Mouse (Mus musculus) neutrophil, adult 5-6 weeks (primary cell): ENCODE data around the gene Cep57l1. TPM values are rescaled to one million over a fixed set of nuclear protein-coding genes. Genes with fewer than 3 reads are reported as not detected.
A peak's percentile ranks its signal among the peaks of the same experiment; 100 is the strongest.
"Not testable (repeated sequence)": the region's sequence is repeated elsewhere in the genome, so short reads cannot be mapped to it uniquely, and the experiment has no call there.

Source experiments
- ATAC-seq: fragments of 151-379, 151-347 bp; 2 replicates; pipeline ENCODE4 v1.8.0; 2017; ENCODE audit warnings: mild to moderate bottlenecking, moderate TSS enrichment; ENCODE audit not compliant: insufficient number of reproducible peaks, poor library complexity, low FRiP score, severe bottlenecking; ENCODE audit errors: extremely low read depth
- total RNA-seq: library from RNA; stranded (forward); fragments of 200-1000 nt; gene quantifications from 2 replicates; pipeline ENCODE4 v1.2.3, GENCODE M21; 2017

Gene Cep57l1
- 10.7 and 13.8 TPM in 2 replicates for total RNA-seq

DNA sequence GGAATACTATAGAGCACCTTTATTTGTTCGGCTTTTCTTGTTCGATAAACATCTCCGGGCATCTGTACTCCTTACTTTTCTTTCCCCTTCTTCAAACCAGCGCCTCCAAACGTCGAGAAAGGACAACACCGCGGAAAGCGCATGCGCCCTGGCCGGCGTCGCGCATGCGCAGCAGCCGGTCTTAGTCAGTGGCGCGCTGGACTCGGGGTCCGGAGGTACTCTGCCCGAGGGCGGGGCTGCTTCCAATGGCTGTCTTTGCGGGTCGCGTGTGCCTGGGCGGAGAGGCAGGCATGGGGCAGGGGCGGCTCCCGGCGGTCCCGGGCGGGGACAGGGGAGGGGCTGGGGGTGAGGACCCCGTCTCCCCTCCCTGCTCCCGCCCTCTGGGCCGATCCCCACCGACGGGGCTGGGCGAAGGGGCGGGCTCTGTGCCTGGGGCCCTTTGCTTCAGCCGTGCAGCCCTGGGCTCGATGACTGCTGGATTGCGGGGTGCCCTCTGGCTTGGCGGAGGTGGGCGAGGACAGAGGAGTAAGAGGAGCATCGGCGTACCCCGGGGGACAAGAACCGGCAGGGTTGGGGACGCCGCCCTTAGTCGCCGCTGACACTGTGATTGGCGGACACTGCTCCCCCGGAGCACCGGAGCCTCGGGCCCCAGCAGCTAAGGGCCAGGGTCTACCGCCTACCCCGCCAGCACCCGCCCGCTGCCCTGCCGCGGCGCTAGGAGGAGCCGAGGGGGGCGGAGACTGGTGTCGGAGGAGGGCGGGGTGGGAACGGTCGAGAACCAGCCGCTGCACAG is at the start of gene Cep57l1, which contains the start of gene Sesn1:
Cep57l1 (minus strand) TSS at position 101 of the 793 bp plus-strand sequence.
Sesn1 (plus strand) TSS at position 165 of the 793 bp plus-strand sequence.
- peak; percentile 65 for ATAC-seq

DNA sequence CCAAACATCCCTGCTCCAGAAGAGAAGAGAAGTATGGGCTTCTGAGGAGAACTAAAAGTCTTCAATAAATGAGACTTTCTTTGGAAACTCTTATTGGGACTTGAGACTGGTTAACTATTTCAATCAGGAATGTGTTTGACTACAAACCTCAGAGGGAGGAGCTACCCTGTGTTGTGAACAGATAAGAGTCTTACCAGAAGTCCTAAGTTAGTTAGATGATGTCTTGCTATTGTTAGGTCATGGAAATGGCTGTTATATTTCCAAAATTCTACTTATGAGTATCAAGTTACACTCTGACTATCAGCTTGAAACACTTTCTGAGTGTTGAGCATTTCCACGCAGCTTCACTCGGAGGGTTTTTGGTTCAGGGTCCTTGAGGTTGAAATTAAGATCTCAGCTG is 39.0 kb upstream of the Cep57l1 start:
- ATAC-seq = no peak

DNA sequence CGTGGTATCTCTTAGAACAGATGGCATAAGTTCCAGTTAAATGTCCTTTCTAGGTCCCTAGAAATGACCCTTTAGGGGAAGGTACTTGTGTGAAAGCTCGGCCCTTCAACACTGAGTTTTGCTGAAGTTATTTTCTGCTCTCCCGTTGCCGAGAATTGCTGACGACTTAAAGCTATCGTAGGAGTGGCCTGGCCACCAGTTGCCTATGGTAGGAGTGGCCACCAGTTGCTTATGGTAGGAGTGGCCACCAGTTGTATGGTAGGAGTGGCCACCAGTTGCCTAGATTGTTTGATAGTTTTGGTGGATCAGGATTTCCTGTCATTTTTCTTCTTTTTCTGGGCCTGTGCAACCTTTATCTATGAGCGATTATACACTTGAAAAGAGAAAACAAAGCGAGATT is 38.1 kb upstream of the Cep57l1 start:
- ATAC-seq = no peak

DNA sequence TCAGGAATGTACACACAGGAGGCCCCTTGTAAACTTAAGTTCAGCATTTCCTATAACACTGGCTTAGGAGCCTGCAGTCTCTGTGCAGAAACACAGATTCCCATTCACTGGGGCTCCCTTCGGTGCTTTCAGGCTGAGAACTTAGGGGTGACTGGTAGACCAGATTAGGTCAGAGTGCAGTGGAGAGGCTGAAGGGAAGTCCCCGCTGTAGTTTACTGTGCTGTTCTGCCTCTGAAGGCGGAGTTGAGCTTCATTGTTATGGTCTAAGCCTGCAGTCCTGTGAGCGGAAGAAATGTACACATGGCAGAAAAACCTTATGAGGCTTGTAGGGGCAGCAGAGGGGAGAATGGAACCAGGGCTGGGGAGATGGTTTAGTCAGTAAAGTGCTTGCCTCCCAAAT is 29.2 kb upstream of the Cep57l1 start:
- ATAC-seq = no peak

DNA sequence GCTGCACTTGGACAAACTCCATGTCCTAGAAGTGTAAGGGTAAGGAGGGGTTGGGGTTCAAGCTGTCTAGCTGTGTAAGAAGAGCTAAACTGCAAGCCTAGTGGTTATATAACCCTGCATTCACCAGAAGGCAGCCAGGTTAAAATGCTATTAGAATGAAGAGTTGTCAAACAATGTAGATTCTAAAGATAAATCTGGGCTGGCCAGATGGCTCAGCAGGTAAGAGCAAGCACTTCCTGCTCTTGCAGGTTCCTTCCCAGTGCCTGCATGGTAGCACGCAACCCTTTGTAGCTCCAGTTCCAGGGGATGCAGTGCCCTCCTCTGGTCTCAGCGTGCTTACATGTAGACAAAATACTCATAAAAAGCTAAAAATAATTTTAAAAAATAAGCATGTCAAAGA is 24.5 kb upstream of the Cep57l1 start:
- ATAC-seq = no peak

DNA sequence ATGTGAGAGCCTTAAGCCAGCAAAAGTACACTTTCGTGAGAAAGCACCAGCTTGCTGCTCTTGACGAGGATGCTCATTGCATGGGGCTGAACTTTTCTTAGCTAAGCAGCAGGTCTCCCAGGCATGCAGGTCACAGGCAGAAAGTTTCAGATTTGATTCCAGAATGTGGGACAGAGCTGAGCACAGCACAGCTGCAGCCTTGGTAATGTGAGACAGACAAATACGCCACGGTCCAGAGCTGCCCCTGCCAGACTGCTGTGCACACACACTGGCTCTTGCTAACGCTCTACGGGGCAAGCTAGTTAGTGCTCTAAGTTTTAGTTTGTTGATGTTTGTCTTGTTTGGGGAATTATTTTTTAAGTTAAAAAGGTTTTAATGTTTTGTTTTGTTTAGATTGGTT is 22.5 kb upstream of the Cep57l1 start:
- no peak for ATAC-seq

DNA sequence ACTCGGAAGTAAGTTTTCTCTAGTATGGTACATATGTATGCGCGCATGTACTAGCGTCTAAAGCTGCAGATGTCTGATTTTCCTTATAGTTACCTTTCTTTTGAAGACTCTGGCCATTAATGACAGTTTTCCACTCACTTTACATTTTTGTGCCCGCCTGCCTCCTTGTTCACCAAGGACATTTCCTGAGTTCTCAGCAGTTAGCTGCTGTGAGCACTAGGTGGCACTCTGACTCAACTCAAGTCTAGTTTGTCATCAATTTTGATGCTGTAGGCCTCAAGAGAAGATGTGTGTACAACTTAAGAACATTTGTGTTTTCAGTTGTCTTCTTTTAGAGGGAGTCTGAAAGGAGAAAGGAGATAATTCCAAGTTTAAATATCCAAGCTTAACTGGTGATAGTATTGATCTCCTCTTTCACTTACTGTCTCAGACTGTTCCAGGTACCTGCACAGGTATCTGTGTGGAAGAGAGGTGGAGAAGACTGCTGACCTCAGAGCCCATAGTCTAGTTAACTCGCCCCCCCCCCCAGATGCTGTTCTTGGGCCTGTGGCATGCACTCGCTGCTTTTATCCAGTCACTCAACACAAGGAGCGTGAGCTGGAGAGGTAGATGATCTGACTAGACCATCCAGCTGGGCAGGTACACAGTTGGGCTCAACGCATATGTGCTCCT is 21.3 kb upstream of the Cep57l1 start:
- peak; percentile 74 for ATAC-seq

DNA sequence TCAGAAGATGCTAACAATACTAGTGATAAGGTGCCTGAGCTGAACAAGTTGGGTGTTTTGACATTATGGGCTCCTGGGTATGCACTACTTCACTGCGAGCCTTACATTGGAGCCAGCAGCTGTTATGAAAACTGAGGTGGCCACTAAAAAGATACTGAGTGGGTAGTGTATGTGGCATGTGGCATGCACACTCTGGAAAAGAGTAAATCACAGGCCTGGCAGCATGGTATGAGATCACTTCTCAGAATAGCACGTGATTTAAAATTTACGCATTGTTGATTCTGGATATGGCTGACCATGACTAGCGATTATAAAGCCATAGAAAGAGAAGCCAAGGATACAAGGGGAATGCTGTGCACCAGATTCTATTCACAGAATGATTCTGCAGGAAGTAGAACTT is 20.8 kb upstream of the Cep57l1 start:
- no peak for ATAC-seq

DNA sequence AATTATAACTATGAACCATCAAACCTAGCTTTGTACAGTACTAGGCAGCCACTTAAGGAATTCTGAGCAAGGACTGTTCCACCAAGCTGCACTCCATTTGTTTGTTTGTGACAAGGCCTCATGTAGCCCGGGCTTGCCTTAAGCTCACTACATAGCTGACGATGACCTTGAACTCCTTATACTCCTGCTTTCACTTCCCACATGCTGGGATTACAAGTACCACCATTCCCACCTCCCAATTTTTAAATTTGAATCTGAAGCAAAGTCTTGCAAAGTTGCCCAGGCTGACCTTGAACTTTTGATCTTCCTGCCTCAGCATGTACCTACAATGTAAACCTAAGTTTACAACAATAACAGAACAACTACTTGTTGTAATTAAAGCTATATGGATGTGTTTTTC is 20.3 kb upstream of the Cep57l1 start:
- ATAC-seq = no peak

DNA sequence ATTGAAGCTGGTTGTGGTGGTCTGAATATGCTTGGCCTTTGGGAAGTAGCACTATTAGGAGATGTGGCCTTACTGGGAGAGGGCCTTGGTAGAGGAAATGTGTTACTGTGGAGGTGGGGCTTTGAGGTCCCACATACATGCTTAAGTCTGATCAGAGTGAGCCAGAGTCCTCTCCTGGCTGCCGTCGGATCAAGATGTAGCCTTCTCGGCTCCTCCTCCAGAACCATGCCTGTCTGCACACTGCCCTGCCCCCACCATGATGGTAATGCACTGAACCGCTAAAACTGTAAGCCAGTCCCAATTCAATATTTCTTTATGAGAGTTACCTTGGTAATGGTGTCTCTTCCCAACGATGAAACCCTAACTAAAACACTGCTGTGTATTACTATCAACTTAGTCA is 19.5 kb upstream of the Cep57l1 start:
- ATAC-seq = no peak

DNA sequence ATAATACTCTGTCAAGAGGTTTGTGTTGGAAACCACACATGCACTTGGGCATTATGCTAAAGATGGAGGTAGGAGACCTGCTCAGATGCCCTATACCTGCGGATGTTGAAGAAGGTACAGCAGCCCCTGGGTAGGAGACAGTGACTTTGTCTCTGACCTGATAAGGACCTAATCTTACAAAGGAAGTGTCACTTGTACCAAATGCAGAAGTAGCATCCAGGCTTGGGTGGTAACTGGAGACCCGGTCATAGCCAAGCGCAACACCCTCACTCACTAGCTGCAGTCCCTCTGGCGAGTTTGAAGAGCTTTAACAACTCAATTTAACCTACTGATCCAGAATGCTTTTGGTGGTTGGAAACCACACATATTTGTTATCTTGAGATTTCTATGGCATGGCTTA is 18.1 kb upstream of the Cep57l1 start:
- ATAC-seq = no peak

DNA sequence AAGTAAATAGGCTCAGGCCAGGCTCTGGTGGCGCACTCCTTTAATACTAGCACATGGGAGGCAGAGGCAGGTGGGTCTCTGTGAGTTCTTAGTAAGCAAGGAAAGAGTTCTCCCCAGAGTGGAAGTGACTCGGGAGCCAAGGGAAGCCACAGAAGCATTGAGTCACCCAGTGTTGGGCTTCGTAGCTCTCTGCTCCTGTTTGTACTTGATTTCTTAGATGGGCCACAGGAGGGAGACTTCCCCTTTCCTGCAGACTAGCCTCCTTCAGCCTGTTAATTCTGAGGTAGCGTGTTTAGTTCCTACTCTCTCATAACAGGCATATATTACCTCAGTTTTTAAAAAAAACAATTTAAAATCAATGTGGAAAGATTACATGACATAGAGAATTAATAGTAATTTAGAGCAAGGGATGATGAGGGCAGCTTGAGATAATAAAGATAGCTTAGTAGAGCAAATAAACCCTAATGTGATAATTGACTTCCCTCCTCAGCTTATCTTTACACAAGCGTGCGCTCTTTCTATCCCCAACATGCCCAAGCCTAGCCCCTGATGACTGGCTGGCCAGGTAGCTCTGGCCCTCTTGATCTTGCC is 16.9 kb upstream of the Cep57l1 start:
- peak; percentile 28; the same call in 1 of the 2 replicates for ATAC-seq

DNA sequence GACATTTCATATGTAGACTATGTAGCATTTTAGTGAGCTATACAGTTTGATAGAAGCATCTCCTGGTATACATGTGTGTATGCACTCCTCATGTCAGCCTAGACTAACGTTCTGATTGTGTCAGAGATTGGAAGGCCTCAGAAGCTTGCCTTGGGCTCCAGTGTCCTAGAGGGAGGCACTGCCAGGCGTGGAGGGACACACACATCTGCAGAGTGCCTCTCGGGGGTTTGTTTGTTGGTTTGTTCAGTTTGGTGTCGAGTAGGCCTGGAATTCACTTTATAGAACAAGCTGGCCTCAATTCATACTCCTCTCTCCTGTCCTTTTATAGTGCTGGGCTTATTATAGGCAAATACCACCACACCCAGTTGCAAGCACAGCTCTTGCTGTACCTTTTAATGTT is 16.3 kb upstream of the Cep57l1 start:
- ATAC-seq = no peak

DNA sequence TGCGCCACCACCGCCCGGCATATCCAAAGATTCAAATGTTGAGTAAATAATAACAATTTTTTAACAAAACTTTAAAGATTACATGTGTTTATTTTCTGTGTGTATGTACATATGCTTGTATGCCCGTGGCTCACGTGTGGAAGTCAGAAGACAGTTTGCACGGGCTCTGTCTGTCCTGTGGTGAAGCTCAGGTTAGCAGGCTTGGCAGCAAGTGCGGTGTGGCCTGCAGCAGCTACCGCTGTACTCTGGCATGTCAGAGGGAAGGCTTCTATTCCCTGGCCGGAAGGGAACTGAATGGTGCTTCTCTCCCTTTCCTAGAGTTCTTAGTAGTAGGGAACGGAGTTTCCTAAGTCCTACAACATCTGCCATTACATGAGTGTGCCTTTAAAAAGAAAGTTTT is 15.4 kb upstream of the Cep57l1 start:
- ATAC-seq = no peak

DNA sequence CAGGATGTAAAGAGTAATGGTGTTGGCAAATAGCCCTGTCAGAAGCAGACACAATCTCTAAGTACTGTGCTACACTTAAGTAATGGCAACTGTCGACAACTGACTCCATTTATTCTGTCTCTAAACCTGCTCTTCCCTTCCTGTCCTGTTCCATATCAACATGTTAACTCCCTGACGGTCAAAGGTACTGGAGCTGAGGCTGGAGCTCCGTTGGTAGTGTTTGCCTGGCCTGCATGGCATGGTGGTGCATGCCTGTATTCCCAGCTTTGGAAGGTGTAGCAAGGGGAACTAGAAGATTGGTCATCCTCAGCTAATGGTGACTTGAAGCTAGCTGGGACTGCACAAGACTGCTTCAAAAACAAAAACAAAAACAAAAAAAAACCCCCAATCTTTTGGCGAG is 14.2 kb upstream of the Cep57l1 start:
- ATAC-seq = no peak

DNA sequence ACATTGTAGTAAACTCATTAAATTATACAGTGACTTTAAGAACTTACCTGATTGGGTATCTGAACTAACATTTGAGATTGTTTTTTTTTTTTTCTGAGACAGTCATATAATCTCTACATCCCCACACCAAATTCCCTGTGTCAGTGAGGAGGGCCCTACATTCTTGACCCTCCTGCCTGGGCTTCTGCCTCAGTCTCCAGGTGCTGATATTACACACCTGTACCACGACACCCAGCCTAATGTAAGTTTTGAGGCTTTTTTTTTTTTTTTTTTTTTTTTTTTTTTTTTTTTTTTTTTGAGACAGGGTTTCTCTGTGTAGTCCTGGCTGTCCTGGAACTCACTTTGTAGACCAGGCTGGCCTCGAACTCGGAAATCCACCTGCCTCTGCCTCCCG is 13.6 kb upstream of the Cep57l1 start:
- ATAC-seq = not testable (repeated sequence)

DNA sequence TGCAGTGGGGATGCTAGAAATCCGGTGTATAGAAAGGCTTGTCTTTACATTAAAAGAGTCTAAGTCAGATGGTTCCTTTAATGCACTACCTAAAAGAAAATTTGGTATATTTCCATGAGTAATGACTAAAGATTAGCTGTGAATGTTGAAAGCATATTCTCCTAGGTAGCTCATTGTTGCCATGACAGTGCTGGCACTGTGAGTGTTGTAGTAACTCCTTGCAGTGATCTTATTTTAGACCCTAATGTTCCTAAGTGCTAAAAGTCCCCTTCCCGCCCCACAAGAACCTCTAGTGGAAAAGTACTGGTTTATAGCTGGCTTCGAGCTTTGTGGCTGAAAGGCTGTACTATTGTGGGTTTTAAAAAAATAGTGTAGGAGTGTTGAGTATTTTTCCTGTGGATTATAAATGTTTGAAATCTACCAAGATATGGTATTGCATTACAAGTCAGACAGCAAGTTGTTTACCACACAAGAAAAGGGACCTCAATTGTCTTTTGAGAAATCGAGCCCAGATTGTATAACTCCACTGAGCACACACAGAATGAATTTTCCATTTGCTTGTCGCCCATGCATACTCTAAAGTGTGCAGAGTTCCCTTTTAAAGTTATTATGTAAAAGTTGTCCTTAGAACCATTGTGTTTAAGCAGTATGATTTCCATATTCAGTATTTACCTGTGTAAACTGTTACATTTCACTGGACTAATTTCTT is 13.1 kb upstream of the Cep57l1 start:
- ATAC-seq = no peak

DNA sequence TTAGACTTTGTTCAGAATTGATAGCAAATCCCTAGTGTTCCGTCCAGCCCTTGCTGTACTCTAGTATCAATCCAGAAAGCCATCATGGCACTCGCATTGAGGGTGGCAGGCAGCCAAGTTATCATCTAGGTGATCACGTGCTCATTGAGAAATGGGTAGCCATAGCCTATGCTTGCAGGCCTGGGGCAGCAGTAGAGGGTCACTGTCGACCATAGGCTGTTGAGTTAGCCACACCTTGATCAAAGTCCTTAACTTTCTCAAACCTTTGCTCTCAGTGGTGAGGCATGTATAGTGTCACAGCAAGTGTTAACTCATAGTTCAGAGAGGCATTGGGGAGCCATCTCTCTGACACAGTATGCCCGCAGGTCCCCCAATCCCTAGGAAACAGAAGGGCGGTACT is 11.5 kb upstream of the Cep57l1 start:
- ATAC-seq = no peak

DNA sequence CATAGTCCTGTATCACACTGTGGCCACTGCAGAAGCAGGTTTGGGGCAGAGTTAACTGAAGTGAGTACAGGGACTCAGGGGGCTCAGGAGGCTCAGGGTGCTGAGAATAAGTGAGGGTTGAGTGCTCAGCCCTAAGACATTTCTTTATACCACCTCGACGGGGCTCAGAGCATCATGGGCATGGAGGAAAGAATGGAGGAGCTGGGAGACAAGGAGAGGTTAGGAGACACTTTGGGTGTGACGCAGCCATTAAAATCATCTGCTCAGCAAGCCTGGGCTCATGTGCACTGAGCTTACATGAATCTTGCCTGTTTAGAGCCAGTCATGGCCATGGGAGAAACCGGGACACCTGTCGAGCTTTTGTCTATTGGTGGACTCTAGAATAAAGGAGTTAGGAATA is 10.7 kb upstream of the Cep57l1 start:
- no peak for ATAC-seq

DNA sequence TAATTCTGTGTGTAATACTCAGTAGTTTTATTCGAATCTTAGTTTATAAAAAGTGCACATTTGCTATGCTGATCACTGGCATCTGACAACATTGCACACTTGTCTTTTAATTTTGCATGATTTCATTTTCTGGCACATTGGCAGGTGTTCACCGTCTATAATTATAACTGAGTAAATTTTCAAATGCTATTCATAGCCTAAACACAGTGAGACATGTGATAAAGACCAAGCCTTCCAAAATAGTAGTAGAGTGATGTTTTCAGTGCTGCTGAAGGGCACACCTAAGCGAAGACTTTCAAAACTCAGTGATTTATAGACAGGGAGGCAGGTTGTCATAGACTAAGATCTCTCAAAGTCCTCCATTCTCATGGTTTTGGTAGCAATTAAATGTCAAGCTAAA is 9.6 kb upstream of the Cep57l1 start:
- no peak for ATAC-seq
